Mouse (Mus musculus): Measurements from ENCODE around the gene Lrrc51. TPM values are rescaled to one million over a fixed set of nuclear protein-coding genes. Genes with fewer than 3 reads are reported as not detected.

Lrrc51 gene
- total and polyA plus RNA-seq, 3 experiments = 13.6 to 30.8 TPM; not detected in 1

DNA sequence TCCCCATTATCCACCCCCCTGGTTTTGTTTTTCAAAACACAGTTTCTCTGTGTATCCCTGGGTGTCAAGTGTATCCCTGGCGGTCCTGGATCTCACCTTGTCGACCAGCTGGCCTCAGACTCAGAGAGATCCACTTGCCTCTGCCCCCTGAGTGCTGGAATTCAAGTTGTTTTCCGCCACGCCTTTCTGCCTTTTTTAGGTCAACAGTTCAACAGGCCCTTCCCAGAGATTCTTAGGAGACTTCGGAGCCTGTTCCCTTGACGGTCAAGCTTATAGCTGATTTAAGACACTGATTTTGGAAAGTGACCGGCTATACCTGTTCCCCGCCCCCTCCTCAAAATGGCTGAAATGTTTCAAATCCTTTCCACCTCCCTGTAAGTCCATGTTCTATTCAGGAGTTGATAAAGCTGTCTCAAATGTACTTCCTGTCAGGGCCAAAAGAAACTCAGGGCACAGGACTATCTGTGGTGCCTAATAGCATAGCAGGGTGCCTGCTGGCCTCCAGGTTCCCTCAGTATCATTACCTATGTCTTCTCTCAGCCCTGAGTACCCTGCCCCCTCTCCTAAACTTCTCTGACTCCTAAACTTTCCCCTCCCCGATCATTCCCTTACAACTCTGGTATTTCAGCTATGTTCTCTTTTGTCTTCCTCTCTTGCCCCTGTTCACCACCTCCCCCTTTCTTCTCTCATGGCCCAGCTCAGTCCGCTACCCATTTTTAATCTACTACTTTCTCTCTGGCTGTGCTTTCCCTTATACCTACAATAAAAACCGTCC is 67.0 kb downstream of the Lrrc51 start (continued):
- TF ChIP-seq TAL1 (IDR thresholded peaks at IDR 0.05; ENCODE audit: low read length) = no peak

DNA sequence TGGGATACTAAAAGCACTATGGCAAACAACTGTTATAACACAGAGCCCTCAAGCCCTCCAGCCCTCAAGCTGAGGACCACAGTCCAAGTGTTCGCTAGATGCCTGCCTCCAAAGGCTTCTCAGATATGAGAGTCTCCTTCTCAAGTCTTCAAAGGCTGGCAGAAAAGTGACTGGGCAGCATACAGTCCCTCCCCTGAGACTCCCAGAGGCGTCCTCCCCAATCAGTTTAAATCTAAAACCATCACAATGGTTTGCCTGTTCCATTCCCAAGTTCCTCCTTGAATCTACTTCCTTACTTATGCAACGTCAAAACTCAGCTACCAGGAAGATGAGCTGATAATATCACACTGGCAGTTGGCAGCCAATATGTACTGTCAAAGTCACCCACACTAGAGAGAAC is 70.3 kb downstream of the Lrrc51 start, which contains the start of gene Anapc15:
Gene Anapc15, plus strand, starts transcription at position 301 of the 400 bp plus-strand sequence.
- no peak within 1 kb of the TSS for H3K4me3 ChIP-seq (ENCODE audit: control insufficient read depth in 1 of 2, insufficient read depth in 1 of 2, low read depth in 2 of 2, low read length in 2 of 2)
- H3K27ac ChIP-seq (ENCODE audit: control insufficient read depth, low read depth, low read length) = no peak within 1 kb of the TSS
- TF ChIP-seq MXI1 (IDR thresholded peaks at IDR 0.05; ENCODE audit: low read depth, low read length) (no peak), RCOR1 (IDR thresholded peaks at IDR 0.05; ENCODE audit: low read depth, low read length) (no peak), BHLHE40 (IDR thresholded peaks at IDR 0.05; ENCODE audit: borderline replicate concordance, low read depth, low read length) (no peak), ELF1 (IDR thresholded peaks at IDR 0.05; ENCODE audit: low read depth, low read length) (no peak), HCFC1 (IDR thresholded peaks at IDR 0.05; ENCODE audit: low read depth, low read length) (no peak), UBTF (IDR thresholded peaks at IDR 0.05; ENCODE audit: borderline replicate concordance, insufficient read depth, low read depth, low read length) (no peak), NELFE (IDR thresholded peaks at IDR 0.05; ENCODE audit: low read depth, low read length) (no peak), RAD21 (IDR thresholded peaks at IDR 0.05; ENCODE audit: low read depth, low read length) (no peak)
- peaks cover 0 to 1% of the 10 kb centered on the region in 2 experiments; a peak in 1 of 4 replicates for H3K4me1 ChIP-seq (ENCODE audit: control insufficient read depth in 1 of 2, insufficient read depth in 2 of 2, low read length in 2 of 2)
- no peak within 1 kb of the TSS for H3K9ac ChIP-seq (ENCODE audit: control insufficient read depth, low read depth, low read length, poor library complexity, severe bottlenecking)
- H3K79me2 ChIP-seq (ENCODE audit: control insufficient read depth, insufficient read depth, low read length, poor library complexity) = no peaks in the 10 kb centered on the region
- H3K27me3 ChIP-seq (ENCODE audit: control insufficient read depth in 1 of 2, insufficient read depth in 2 of 2, low read length in 2 of 2) = no peaks in the 10 kb centered on the region
- no peak for DNase-seq (ENCODE audit: low read depth, low spot score)
- no peaks in the 10 kb centered on the region for H3K9me3 ChIP-seq (replicated peaks; ENCODE audit: insufficient read depth, low read length)
- H3K36me3 ChIP-seq (ENCODE audit: control insufficient read depth in 1 of 2, insufficient read depth in 2 of 2, low read length in 2 of 2) = no peaks in the 10 kb centered on the region

Other genes with a start within 250 kb of the Lrrc51 start
- not detected in 2 replicates for gene Phox2a, start 115.6 kb downstream of the Lrrc51 start, total RNA-seq (2012; rRNA removed)
- gene Phox2a, start 115.6 kb downstream of the Lrrc51 start, polyA plus RNA-seq (2012; ENCODE audit: insufficient read depth in 1 of 2, insufficient read length in 2 of 2, low read depth in 1 of 2, low replicate concordance in 2 of 2, missing spikeins in 1 of 2) = not detected
- 9.5 and 11.7 TPM in 2 replicates for gene Inppl1, start 95.7 kb downstream of the Lrrc51 start, total RNA-seq (2012; rRNA removed)
- 10 to 100 TPM in 1 of 2 experiments, not detected in 1; 31.3 TPM for gene Inppl1, start 95.7 kb downstream of the Lrrc51 start, polyA plus RNA-seq (2012; ENCODE audit: insufficient read depth in 1 of 2, insufficient read length in 2 of 2, low read depth in 1 of 2, low replicate concordance in 2 of 2, missing spikeins in 1 of 2)
- not detected in 2 replicates for gene Folr2, start 76.7 kb downstream of the Lrrc51 start, total RNA-seq (2012; rRNA removed)
- not detected for gene Folr2, start 76.7 kb downstream of the Lrrc51 start, polyA plus RNA-seq (2012; ENCODE audit: insufficient read depth in 1 of 2, insufficient read length in 2 of 2, low read depth in 1 of 2, low replicate concordance in 2 of 2, missing spikeins in 1 of 2)
- 68.7 and 73.3 TPM in 2 replicates for gene Anapc15, start 70.2 kb downstream of the Lrrc51 start, total RNA-seq (2012; rRNA removed)
- gene Anapc15, start 70.2 kb downstream of the Lrrc51 start, polyA plus RNA-seq (2012; ENCODE audit: insufficient read depth in 1 of 2, insufficient read length in 2 of 2, low read depth in 1 of 2, low replicate concordance in 2 of 2, missing spikeins in 1 of 2) = 100 to 1,000 TPM in 1 of 2 experiments, not detected in 1; 103 TPM
- gene Folr1, start 63.1 kb downstream of the Lrrc51 start, total RNA-seq (2012; rRNA removed) = 0.12 TPM in 1 of 2 replicates, not detected in the other
- gene Folr1, start 63.1 kb downstream of the Lrrc51 start, polyA plus RNA-seq (2012; ENCODE audit: insufficient read depth in 1 of 2, insufficient read length in 2 of 2, low read depth in 1 of 2, low replicate concordance in 2 of 2, missing spikeins in 1 of 2) = under 1 TPM in 1 of 2 experiments, not detected in 1; 0.07 TPM
- 70.5 and 79.5 TPM in 2 replicates for gene Lamtor1, start 28.0 kb downstream of the Lrrc51 start, total RNA-seq (2012; rRNA removed)
- 100 to 1,000 TPM in 1 of 2 experiments, not detected in 1; 115 TPM for gene Lamtor1, start 28.0 kb downstream of the Lrrc51 start, polyA plus RNA-seq (2012; ENCODE audit: insufficient read depth in 1 of 2, insufficient read length in 2 of 2, low read depth in 1 of 2, low replicate concordance in 2 of 2, missing spikeins in 1 of 2)
- gene Tomt, start 27.5 kb downstream of the Lrrc51 start, total RNA-seq (2012; rRNA removed) = 0.78 and 1.3 TPM in 2 replicates
- gene Tomt, start 27.5 kb downstream of the Lrrc51 start, polyA plus RNA-seq (2012; ENCODE audit: insufficient read depth in 1 of 2, insufficient read length in 2 of 2, low read depth in 1 of 2, low replicate concordance in 2 of 2, missing spikeins in 1 of 2) = under 1 TPM in 1 of 2 experiments, not detected in 1; 0.82 TPM
- 48.7 and 54.5 TPM in 2 replicates for gene Numa1, start 216 bp upstream of the Lrrc51 start, total RNA-seq (2012; rRNA removed)
- 10 to 100 TPM; 50.0 to 91.2 TPM for gene Numa1, start 216 bp upstream of the Lrrc51 start, polyA plus RNA-seq (2012; ENCODE audit: insufficient read depth in 1 of 2, insufficient read length in 2 of 2, low read depth in 1 of 2, low replicate concordance in 2 of 2, missing spikeins in 1 of 2)
- gene Il18bp, start 84.8 kb upstream of the Lrrc51 start, total RNA-seq (2012; rRNA removed) = 0.95 and 1.0 TPM in 2 replicates
- gene Il18bp, start 84.8 kb upstream of the Lrrc51 start, polyA plus RNA-seq (2012; ENCODE audit: insufficient read depth in 1 of 2, insufficient read length in 2 of 2, low read depth in 1 of 2, low replicate concordance in 2 of 2, missing spikeins in 1 of 2) = 1 to 10 TPM in 1 of 2 experiments, not detected in 1; 1.8 TPM
- 17.3 and 18.5 TPM in 2 replicates for gene Rnf121, start 131.6 kb upstream of the Lrrc51 start, total RNA-seq (2012; rRNA removed)
- 10 to 100 TPM in 1 of 2 experiments, not detected in 1; 16.0 TPM for gene Rnf121, start 131.6 kb upstream of the Lrrc51 start, polyA plus RNA-seq (2012; ENCODE audit: insufficient read depth in 1 of 2, insufficient read length in 2 of 2, low read depth in 1 of 2, low replicate concordance in 2 of 2, missing spikeins in 1 of 2)
- 15.3 and 16.6 TPM in 2 replicates for gene Xndc1, start 131.6 kb upstream of the Lrrc51 start, total RNA-seq (2012; rRNA removed)
- gene Xndc1, start 131.6 kb upstream of the Lrrc51 start, polyA plus RNA-seq (2012; ENCODE audit: insufficient read depth in 1 of 2, insufficient read length in 2 of 2, low read depth in 1 of 2, low replicate concordance in 2 of 2, missing spikeins in 1 of 2) = 10 to 100 TPM in 1 of 2 experiments, not detected in 1; 30.0 TPM
- 0.08 and 0.13 TPM in 2 replicates for gene Xntrpc, start 131.8 kb upstream of the Lrrc51 start, total RNA-seq (2012; rRNA removed)
- under 1 TPM in 1 of 2 experiments, not detected in 1; 0.14 TPM for gene Xntrpc, start 131.8 kb upstream of the Lrrc51 start, polyA plus RNA-seq (2012; ENCODE audit: insufficient read depth in 1 of 2, insufficient read length in 2 of 2, low read depth in 1 of 2, low replicate concordance in 2 of 2, missing spikeins in 1 of 2)
- gene Trpc2, start 149.2 kb upstream of the Lrrc51 start, total RNA-seq (2012; rRNA removed) = not detected in 2 replicates
- not detected for gene Trpc2, start 149.2 kb upstream of the Lrrc51 start, polyA plus RNA-seq (2012; ENCODE audit: insufficient read depth in 1 of 2, insufficient read length in 2 of 2, low read depth in 1 of 2, low replicate concordance in 2 of 2, missing spikeins in 1 of 2)
- not detected in 2 replicates for gene Art1, start 167.8 kb upstream of the Lrrc51 start, total RNA-seq (2012; rRNA removed)
- not detected for gene Art1, start 167.8 kb upstream of the Lrrc51 start, polyA plus RNA-seq (2012; ENCODE audit: insufficient read depth in 1 of 2, insufficient read length in 2 of 2, low read depth in 1 of 2, low replicate concordance in 2 of 2, missing spikeins in 1 of 2)
- gene Art5, start 175.6 kb upstream of the Lrrc51 start, total RNA-seq (2012; rRNA removed) = not detected in 2 replicates
- gene Art5, start 175.6 kb upstream of the Lrrc51 start, polyA plus RNA-seq (2012; ENCODE audit: insufficient read depth in 1 of 2, insufficient read length in 2 of 2, low read depth in 1 of 2, low replicate concordance in 2 of 2, missing spikeins in 1 of 2) = under 1 TPM in 1 of 2 experiments, not detected in 1; 0.04 TPM
- not detected in 2 replicates for gene Chrna10, start 182.9 kb upstream of the Lrrc51 start, total RNA-seq (2012; rRNA removed)
- not detected for gene Chrna10, start 182.9 kb upstream of the Lrrc51 start, polyA plus RNA-seq (2012; ENCODE audit: insufficient read depth in 1 of 2, insufficient read length in 2 of 2, low read depth in 1 of 2, low replicate concordance in 2 of 2, missing spikeins in 1 of 2)